Mouse (Mus musculus) embryo, embryonic 10 days (tissue): Measurements from ENCODE around the gene Crip2.

ENCODE experiments used
- DNase-seq: peaks from one replicate; pipeline ENCODE4 v3.0.0-alpha.2; 2015; ENCODE audit warnings: low spot score

Gene Crip2

DNA sequence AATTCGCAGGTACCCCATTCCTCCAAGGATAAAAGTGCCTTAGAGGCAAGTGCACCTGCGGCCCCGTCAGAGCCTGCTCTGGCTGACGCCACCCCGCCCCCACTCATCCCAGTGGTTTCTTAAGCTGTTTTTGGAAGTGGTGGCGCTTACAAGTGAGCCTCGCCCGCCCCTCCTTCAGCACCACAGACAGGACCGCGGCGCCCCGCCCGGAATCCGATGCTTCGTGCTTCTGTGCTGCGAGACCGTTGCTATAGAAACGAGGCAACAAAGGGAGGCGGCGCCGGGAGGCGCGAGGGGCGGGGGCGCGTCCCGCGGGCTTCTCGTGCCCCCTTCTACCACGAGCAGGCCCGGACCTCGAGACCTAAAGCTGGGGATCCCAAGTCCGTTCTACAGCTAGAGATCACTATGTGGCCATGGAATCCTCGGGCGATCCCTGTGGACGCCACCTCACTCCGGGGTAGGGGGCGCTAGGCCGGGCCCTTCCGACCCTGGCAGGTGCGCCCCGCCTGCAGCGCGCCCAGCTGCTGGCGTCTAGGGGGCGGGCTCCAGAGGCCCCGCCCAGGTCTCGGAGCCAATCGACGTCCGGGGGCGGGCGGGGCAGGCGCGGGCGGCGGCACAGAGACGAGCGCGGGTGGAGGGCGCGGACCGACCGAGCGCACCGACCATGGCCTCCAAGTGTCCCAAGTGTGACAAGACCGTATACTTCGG is at the start of gene Crip2:
TSS of gene Crip2 (plus strand) at position 329 of the 708 bp plus-strand sequence.
- peak; percentile 94 for DNase-seq

DNA sequence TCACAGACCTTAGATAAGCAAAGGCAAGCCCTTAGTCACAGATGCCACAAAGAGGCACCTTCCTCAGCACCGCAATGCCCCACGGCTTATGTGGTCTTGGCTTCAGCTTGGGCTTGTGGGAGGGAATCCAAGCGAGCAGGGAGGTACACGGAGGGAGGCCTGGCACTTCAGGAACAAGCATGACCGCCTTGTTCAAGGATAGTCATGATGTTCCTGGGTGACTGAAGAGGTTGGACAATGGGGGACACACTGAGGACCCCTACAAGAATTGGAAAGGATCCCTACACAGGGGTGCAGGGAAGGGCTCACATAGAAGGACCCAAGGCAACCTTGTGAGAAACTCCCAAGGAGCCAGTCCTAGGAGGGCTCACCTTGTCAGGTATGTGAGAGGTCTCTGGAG is 43.0 kb upstream of the Crip2 start:
- DNase-seq: no peak

DNA sequence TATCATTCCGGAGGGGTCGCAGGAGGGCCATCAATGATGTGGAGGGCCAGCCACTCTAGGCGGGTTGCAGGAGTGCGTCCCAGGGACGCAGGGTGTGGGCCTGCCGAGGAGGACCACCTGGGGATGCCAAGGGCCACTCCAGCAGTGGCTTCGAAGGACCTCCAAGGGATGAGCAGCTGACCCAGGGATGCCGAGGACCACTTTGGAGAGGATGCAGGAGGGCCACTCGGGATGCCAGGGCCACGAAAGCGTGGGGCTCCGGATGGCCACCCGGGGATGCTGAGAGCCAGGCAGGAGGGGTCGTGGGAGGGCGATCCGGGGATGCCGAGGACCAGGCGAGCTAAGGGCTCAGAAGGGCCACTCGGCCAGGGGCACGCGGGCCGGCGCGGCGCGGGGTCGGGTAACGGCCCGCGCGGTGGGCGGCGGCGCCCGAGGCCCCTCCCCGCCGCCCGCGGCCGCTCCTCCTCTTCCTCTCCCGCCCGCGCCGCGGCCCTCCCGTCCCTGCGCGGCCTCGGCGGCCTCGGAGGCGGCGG is 42.2 kb upstream of the Crip2 start, which contains the start of gene Mta1:
TSS of gene Mta1 (plus strand) at position 530 of the 533 bp plus-strand sequence.
- DNase-seq: peak; percentile 80

DNA sequence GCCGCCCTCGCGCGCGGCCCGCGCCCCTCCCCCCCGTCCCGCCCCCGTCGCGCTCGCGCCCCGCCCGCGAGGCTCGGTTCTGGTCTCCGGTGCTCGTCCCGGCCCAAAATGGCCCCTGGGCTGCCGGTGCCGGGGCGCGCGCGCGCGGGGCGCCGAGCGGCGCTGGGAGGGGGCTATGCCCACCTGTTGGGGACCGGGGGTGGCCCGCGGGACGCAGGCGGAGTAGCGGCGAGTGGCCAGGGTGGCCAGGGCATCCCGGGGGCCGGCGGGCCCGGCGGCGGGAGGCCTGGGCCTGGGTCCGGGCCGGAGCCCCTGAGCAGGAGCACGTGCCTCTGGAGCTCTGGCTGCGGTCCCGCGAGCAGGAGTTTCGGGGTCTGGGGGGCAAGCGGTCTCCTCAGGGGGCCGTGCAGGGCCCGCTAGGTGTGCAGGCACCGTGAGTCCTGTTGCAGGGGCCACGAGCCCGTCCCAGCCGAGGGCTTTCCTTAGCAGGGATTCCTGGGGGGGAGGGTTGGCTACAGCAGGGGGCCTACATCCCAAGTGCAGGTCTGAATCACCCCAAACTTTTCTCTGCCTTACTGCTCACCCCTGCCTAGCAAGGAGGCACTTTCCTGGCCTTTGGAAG is 41.4 kb upstream of the Crip2 start:
- DNase-seq: no peak

DNA sequence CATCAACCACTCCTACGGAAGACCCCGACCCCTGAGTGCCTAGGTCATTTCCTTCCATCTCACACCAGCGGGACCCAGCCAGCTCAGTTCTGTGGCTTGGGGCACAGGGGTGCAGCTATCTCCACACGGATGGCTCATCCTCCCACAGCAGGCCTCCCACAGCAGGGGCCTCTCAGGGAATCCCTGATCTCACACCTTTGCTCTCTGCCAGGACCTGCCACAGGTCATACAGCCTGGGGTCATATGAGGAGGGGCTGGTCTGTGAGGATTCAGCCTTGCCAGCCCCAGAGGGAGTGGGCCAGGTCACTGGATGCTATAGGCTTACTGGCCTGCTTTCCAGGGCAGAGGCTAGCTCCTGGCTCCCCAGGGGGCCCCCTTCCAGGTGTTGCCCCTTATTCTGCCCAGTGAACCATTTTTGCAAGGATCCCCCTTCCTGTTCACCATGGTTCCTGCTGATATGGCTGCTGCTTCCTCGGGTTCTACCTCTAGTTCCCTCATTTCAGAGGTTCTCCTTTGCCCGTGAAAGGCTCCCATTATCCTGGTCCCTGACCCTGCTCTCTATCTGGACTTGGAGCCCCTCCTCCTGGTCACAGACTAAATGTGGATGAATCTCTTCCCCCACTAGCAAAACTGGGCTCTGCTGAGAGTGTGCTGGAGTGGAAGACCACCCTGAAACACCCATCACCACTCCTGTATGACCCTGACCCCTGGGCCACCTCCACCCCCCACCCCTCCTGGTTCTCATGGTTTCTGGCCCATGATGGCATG is 40.4 kb upstream of the Crip2 start:
- no peak for DNase-seq

DNA sequence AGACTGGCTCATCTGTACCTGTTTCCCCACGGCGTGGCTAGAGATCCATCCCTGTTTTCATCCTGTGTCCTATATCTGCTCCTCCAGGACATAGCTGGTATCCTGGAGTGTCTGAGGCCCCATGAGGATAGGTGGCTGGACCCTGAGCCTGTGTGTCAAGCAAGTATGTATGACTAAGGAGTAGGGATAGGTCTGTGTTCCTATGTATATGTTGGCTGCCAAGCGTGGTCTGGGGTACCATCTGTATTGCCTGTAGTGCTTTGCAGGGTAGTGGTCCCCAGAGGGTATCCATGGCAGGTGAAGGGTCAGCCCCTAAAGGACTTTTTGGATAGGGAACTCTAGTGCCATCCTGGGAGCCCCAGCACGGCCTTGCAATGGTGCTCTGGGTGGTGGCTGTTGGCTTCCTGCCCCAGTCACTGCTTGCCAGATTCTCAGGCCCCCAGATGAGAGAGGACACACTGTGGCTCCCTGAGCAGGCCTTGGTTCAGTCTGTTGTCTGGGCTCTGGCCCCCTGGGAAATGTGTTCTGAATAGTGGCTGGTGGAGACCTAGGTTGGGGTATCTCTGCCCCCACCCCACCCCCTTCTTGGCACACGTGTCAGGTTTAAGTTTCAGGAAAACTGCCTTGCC is 39.5 kb upstream of the Crip2 start:
- DNase-seq: no peak

DNA sequence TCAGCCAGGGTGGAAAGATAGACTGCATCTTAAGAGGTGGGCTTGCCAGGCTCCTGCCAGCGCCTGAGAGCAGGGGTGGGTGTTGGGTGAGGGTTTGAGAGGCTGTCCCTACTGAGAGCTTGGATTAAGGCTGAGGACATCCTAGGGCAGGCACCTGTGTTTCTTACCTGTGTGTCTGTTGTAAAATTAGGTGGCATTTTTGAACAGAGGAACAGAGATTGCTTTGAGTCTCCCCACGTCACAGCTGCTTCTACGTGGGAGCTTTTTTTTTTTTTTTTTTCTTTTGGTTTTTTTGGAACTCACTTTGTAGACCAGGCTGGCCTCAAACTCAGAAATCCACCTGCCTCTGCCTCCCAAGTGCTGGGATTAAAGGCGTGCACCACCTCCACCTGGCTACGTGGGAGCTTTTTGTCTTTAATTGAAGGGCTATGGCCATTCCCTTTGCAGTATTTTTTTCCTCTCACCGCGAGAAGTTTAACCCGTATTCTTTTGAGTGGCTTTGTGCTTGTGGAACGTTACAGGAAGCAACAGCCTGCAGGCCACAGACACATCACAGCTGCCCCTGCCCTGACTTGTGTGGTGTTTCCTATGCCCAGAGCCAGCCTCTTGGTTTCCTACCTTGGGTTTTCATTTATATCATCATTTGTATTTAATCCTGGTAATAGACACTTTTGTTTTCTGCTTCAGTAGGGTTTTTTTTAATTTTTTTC is 38.6 kb upstream of the Crip2 start:
- no peak for DNase-seq

DNA sequence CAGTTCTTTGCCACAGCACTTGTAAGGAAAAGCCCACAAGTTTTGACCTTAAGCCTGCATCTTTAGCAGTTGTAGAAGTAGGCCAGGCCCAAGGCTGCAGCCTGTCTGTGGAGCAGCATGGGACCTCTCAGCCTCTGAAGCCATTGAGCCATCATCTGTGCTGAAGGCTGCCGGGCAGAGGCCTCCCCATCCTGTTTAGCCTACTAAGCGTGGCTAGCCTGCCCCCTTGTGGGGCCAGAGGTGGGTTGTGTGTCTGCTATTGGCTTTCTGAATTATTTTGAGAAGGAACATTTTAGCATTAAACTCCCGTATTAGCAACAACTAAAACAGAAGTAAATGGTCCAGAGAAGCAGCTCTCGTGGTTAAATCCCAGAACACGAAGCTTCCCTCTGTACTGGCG is 37.6 kb upstream of the Crip2 start:
- peak; percentile 62 for DNase-seq

DNA sequence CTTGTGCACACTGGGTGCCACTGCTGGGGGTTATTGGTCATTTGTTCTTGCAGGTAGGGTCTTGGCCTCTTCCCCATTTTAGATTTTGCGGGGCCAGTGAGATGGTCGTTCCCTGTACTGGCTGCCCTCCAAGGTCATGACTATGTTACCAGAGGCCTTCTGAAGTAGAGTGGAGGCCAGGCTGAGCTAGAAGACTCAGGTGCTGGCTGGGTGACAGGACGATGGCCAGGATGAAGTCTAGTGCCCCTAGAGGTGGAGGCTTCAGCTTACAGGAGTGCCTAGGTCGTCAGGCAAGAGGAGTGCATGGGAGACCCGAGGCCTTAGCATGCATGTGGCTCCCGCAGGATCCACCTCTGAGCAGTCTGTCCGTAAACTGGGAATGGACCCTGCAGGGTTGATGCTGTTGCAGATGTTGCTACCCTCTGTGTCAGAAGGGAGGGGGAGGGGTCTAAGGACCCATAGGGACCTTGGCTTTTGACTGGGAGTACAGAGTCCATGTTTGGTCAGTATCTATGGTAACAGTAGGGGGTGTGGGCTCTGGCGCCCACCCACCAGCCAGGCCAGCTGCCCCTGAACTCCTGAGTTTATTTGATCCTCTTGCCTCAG is 36.1 kb upstream of the Crip2 start:
- DNase-seq: peak; percentile 47

DNA sequence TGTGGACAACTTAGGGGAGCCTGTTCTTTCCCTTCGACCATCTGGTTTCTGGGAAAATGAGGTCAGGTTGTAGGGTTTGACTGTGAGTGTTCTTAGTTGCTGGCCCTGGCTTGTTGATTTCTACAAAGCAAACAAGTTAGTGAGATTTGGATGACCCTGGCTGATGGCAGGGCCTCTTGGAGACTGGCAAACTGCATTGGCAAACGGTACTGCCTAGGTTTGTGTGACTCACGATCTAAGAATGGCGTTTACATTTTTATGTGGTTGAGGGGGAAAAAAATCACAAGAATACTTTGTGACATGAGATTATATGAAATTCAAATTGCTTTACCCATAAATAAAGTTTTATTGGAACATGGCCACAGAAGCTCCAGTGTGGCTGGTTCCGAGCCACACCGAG is 33.6 kb upstream of the Crip2 start:
- no peak for DNase-seq

DNA sequence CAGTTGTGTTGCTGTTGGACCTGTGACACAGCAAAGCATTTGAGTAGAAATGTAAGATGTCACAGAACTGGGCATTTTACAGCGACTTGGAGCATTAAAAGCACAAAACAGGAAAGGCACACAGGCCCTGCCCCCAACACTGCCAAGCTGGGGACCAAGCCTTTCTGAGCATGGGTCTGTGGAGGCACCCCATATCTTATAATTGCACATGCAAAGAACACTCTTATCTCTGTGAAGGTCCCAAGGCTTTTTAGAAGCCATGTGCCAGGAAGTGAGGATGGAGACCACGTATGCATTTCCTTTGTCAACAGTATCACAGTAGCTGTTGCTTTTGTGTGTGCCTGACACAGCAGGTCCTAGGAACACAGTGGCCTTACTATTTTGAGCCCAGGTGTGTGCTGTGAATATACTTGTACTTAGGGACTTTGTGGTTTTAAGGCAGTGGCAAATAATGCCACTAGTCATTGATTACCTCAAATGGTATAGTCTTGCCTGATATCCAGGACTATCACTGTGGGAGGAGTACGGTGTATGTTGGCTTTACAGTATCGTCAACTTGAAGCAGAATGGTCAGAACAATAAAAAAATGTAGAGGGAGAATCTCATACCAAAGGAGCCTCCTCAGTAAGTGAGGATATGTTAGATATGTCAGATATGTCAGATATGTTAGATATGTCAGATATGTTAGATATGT is 32.5 kb upstream of the Crip2 start:
- DNase-seq: no peak

DNA sequence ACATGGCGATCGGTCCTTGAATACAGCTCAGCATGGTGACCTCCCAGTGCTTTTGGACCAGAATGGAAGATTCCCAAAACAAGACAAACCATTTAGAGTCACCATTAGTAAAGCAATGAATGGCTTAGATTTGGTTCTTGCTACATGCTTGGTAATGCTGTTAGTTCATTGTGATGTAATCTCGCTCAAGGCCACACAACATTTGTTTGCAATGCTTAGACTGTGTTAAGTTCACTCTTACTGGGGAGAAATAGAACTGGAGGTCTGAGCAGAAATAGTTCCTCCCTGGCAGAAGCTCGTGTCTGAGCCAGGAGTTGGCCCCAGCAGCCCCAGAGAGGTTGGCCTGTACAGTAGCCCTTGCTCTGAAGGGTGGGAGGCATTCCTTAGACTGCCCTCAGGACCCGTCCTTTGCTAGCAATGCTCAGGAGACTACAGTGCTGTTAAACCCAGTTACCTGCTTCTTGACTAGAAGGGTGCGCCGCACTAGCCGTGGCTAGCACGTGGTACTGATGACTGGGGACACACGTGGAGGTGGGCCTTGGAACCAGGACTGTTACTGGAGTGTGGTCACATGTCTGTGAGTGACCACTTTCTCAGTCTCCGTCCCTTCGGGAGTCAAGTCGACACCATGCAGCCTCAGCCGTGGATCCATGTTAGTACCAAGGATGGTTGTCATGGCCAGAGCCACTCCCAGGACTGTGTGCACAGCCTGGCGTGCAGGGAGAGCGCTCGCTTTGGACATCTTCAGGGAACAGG is 31.3 kb upstream of the Crip2 start:
- no peak for DNase-seq

DNA sequence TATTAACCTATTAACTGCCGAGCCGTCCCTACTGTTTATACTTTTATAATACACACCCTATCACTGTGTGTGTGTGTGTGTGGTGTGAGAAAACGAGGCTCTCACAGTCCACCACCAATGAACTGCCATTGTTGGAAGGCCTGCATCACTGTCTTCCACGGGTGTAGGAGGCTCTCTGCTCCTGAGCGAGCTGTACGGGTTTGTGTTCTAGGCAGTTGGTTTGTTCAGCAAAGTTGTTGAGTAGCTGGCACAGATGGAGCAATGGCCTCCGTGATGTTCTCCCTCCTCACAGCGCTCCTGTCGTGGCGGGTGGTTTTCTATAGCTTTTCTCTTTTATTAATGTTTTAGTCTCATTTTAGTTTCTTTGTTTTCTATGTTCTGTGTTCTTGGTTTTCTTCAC is 30.2 kb upstream of the Crip2 start:
- no peak for DNase-seq

DNA sequence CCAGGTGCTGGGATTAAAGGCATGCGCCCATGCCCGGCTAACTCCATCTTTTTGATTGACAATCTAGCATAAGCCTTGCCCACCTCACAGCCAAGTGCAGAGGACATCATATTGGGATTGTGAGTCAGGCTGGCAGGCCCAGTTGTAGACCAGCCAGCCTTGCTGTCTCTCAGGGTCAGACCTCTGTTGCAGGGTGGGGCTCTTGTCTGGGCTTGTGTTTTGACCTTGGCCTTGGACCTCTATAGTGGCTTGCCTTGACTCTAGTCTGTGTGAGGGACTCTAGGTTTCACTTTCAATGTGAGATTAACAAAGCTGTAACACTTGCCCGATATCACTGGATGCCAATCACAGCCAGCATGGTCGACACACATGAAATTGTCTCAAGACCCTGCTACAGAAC is 25.9 kb upstream of the Crip2 start:
- DNase-seq: no peak

DNA sequence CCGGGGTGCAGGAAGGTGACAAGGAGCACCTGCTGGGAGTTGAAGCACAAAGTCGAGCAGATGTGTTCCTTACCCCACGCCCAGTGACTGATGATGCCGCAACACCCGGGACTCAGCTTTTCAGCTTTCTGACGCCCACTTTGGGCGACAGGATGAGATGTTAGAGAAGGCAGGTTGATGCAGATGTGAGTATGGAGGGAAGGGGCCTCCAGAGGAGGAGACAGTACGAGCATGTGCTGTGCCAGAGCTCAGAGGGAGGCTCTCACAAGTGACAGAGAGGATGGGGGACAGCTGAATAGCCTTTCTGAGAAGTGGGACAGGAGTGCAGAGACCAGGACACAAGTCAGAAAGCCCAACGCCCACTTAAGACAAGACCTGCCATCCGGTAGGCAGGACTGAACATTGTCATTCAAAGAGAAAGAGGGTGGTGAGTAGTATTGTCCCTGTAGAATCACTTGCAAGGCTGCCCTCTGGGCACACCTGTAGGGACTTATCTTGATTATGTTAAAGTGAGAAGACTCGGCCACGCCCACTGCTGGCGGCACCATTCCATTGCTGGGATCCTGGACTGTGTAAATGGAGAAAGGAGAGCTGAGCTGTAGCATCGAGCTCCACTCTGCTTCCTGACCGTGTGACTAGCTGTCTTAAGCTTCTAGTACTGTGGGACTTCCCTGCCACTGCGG is 25.0 kb upstream of the Crip2 start:
- DNase-seq: no peak

DNA sequence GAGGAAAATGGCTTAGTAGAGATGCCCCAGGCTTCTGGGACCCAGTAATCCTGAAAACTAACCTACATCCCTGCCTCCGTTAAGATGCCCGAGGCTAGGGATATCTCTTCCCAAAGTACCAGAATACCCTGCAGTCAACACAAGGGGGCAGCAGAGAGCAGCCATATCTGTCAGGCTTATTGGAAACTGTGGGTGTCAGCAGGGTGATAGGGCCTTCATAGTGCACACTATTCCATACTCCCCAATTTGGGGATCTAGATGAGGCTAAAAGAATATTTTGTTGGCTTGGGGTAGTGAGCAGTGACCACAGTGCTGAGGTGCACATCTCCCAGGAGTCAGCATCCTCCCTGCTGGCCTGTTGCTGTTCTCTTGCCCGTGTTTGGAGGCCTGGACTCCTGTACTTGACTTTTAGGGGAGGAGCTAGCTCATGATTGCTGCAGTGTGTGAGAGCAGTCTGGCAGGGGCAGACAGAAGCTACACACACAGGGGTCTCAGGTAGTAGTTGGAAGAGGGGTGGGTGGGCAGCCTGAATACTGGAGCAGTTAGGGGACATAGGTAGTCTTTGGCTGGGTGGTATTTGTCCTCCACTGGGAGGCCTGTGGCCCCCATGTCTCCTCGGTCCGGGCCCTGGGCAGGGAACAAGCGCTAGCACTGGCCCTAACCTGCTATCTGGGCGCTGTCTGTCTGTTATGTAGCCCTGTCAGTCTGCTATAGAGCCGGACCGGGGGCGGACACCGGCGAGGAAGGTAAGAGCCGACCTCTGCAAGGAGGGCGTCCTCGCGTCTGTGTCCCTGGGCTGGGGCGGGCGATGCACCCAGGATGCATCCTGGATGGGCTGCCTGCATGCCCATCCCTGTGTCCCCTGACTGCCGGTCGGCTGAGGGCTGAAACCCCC is 20.3 kb upstream of the Crip2 start:
- peak; percentile 84 for DNase-seq

DNA sequence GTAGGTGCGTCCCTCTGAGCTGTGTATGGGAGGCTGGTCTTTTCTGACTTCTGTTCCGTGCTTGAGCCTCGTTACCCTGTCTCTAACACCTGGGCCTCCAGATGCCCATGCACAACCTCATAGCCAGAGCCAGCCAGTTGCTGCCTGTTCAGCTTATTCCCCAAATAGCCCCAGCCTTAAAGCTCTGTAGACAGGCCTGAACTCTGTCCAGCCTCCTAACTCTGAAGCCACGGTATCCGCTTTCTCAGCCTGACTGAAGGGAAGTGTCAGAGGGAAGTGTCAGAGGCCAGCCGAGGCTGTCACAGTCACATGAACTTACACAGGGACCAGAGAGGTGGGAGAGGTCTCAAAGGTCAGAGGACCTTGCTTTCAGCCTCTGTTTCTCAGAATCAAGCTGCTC is 15.3 kb upstream of the Crip2 start:
- DNase-seq: no peak

DNA sequence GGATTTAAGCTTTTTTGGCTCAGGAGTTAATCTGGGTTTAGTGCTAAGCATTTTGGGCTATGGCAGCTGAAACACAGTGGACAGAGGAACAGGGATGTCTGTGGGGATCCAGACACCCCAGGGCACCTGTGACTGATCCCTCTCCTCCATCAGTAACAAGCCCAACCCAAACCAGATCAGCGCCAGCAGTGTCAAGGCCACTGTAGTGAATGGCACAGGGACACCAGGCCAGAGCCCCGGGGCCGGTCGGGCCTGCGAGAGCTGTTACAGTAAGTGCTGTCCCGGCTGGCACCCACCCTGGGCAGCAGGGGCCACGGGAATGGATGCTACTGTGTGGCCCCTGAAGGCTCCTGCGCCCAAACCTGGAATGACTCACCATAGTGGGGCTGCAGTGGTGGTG is 9.3 kb upstream of the Crip2 start:
- no peak for DNase-seq
